Mouse (Mus musculus): Measurements from ENCODE around the gene Osbp. TPM values are rescaled to one million over a fixed set of nuclear protein-coding genes. Genes with fewer than 3 reads are reported as not detected.
"Not testable (repeated sequence)": the region's sequence is repeated elsewhere in the genome, so short reads cannot be mapped to it uniquely, and the experiment has no call there.

Gene Osbp
- polyA plus RNA-seq (2016; fragmentation: Nextera tagmentation; extraction: Ambion mirVana): 6.3 and 7.6 TPM in 2 replicates

- WGBS: under 1% methylated on average over 48 of the region's 59 CpGs
- H3K27ac ChIP-seq (ENCODE audit: poor library complexity, severe bottlenecking): peak within 1 kb of the TSS; percentile 84
- H3K4me2 ChIP-seq: peak within 1 kb of the TSS; percentile 79
- peaks cover 26% of the 10 kb centered on the region for H3K4me1 ChIP-seq (replicated peaks)
- peak within 1 kb of the TSS; percentile 69 for H3K4me3 ChIP-seq
- H3K27me3 ChIP-seq (replicated peaks): no peaks in the 10 kb centered on the region
- peaks cover 5% of the 10 kb centered on the region; the same call in 1 of the 2 replicates for H3K36me3 ChIP-seq
- no peaks in the 10 kb centered on the region for H3K9me3 ChIP-seq (replicated peaks)
- ATAC-seq (ENCODE audit: insufficient number of reproducible peaks, low FRiP score): peak; percentile 97
- H3K9ac ChIP-seq: peak within 1 kb of the TSS; percentile 86
These were observed at the start of gene Osbp for GRCm38 (mm10) chr19:11965023-11965942. Gene Osbp, plus strand, starts transcription at chr19:11965941.

DNA sequence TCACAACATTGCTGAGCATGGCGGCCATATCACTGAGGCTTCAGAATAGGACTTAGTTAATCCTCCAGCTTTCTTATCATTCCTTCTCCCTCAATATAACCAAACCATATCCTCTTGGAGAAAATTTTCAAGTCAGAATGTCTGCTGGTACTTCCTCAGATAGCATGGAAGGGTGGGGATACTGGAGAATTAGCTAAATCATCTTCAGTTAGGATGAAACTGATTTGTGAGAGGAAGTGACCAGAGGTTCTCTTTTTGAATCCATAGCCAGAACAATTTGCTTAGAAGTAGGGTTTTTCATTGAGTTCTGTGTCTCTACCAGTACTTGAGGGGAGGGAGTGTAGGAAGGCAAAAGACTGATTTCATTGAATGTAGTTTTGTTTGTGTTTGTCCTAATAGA is 43.7 kb upstream of the Osbp start:
- Histone ChIP-seq H3K4me1 (replicated peaks) (0 out of 2 replicates have a peak, but pooled peaks cover 3% of the 10 kb centered on the region), H3K4me2 (no peak overlapping the region), H3K27me3 (replicated peaks) (no peaks in the 10 kb centered on the region), H3K9ac (no peak overlapping the region), H3K4me3 (no peak overlapping the region), H3K9me3 (replicated peaks) (no peaks in the 10 kb centered on the region), H3K27ac (ENCODE audit: poor library complexity, severe bottlenecking) (no peak overlapping the region), H3K36me3 (peaks cover 68% of the 10 kb centered on the region)
- no peak for ATAC-seq (ENCODE audit: insufficient number of reproducible peaks, low FRiP score)
- WGBS: 85% methylated on average over 1 of the region's 1 CpGs

- not testable (repeated sequence) for ATAC-seq (ENCODE audit: insufficient number of reproducible peaks, low FRiP score); H3K9ac ChIP-seq; H3K9me3 ChIP-seq (replicated peaks); H3K4me2 ChIP-seq; H3K4me1 ChIP-seq (replicated peaks); H3K4me3 ChIP-seq; H3K27ac ChIP-seq (ENCODE audit: poor library complexity, severe bottlenecking); H3K27me3 ChIP-seq (replicated peaks)
- H3K36me3 ChIP-seq: peaks cover 68% of the 10 kb centered on the region
- 97% methylated on average over 2 of the region's 2 CpGs for WGBS
These were observed 43.2 kb upstream of the Osbp start for GRCm38 (mm10) chr19:11922515-11922914.

DNA sequence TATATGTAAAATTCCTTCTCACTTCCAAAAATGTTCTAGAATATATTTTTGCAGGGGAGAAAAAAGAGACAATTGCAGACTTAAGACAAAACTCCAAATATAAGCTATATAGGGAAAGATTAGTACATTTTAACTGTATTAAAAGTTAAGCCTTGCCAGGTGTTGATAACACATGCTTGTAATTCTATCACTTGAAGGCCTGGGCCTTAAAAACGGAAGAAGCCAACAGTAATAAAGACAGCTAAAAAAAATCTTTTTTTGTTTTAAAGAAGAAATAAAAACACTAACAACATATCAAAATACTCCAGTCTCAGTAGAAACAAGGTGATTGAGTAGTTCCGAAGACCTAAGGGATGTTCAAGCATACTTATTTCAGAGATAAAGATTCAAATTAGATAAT is 39.4 kb upstream of the Osbp start:
- WGBS: 83% methylated on average over 2 of the region's 2 CpGs
- Histone ChIP-seq H3K4me3 (no peak overlapping the region), H3K4me2 (no peak overlapping the region), H3K27me3 (replicated peaks) (no peaks in the 10 kb centered on the region), H3K36me3 (peaks cover 76% of the 10 kb centered on the region), H3K9me3 (replicated peaks) (no peaks in the 10 kb centered on the region), H3K27ac (ENCODE audit: poor library complexity, severe bottlenecking) (no peak overlapping the region), H3K4me1 (replicated peaks) (no peaks in the 10 kb centered on the region), H3K9ac (no peak overlapping the region)
- no peak for ATAC-seq (ENCODE audit: insufficient number of reproducible peaks, low FRiP score)

DNA sequence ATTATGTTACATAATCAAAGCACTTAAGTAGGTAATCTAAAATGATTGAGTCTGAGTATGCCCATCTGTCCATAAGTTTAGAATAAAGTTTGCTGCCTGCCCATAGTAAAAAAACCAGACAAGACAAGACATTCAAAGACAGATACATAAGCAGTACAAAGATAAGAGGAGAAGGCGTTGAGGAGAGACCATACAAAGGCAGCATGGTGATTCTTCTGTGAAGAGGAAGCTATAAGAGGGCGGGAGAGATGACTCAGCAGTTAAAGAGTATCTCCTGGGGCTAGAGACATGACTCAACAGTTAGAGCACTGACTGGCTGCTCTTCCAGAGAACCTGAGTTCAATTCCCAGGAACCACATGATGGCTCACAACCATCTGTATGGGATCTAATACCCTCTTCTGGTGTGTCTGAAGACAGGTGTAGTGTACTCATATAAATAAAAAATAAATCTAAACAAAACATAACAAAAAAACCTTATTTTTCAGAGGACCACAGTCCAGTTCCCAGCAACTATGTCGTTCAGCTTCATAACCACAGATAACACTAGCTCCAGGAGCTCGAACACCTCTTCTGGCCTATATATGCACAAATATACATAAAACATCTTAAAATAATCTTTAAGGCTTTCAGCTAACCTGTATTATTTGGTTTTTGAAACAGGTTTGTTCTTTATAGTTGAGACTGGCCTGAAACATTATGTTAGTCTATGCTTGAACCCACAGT is 37.6 kb upstream of the Osbp start:
- WGBS: 77% methylated on average over 4 of the region's 4 CpGs

GRCm38 (mm10) chr19:11946460-11946859 is 19.3 kb upstream of the Osbp start:
- not testable (repeated sequence) for H3K9me3 ChIP-seq (replicated peaks); H3K9ac ChIP-seq; H3K27ac ChIP-seq (ENCODE audit: poor library complexity, severe bottlenecking); H3K4me2 ChIP-seq; H3K4me3 ChIP-seq; H3K4me1 ChIP-seq (replicated peaks); H3K27me3 ChIP-seq (replicated peaks); ATAC-seq (ENCODE audit: insufficient number of reproducible peaks, low FRiP score)
- H3K36me3 ChIP-seq: peaks cover 45% of the 10 kb centered on the region
- 89% methylated on average over 9 of the region's 9 CpGs for WGBS

More for the DNA sequence above, 37.6 kb upstream of the Osbp start:
- no peak overlapping the region for H3K4me2 ChIP-seq
- H3K27ac ChIP-seq (ENCODE audit: poor library complexity, severe bottlenecking): no peak overlapping the region
- ATAC-seq (ENCODE audit: insufficient number of reproducible peaks, low FRiP score): peak; percentile 95
- peaks cover 78% of the 10 kb centered on the region for H3K36me3 ChIP-seq
- no peaks in the 10 kb centered on the region for H3K9me3 ChIP-seq (replicated peaks)
- H3K4me1 ChIP-seq (replicated peaks): no peaks in the 10 kb centered on the region
- H3K27me3 ChIP-seq (replicated peaks): no peaks in the 10 kb centered on the region
- no peak overlapping the region for H3K9ac ChIP-seq
- H3K4me3 ChIP-seq: no peak overlapping the region

DNA sequence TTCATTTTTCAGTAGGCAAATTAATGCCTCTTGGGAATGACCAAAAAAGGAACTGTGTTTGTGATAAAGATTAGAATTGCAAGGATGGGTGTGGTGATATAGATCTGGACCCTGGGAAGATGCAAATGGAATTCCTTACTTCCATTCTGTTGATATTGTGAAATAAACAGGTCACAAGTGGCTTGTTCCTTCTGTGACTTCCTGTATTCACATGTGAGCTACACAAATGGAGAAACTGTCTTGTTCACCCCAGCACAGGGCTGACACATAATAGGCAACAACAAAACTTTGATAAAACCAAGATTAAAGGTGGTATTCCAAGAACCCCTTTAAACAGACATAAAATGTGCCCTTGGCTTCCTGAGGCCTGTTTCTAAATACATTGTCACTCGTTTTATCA is 15.9 kb upstream of the Osbp start:
- Histone ChIP-seq H3K4me3 (no peak overlapping the region), H3K4me1 (replicated peaks) (0 out of 2 replicates have a peak, but pooled peaks cover 4% of the 10 kb centered on the region), H3K4me2 (no peak overlapping the region), H3K27me3 (replicated peaks) (no peaks in the 10 kb centered on the region), H3K9me3 (replicated peaks) (no peaks in the 10 kb centered on the region), H3K9ac (no peak overlapping the region), H3K27ac (ENCODE audit: poor library complexity, severe bottlenecking) (no peak overlapping the region), H3K36me3 (peaks cover 19% of the 10 kb centered on the region)
- 38% methylated on average over 1 of the region's 1 CpGs for WGBS
- ATAC-seq (ENCODE audit: insufficient number of reproducible peaks, low FRiP score): no peak

GRCm38 (mm10) chr19:11950747-11951146 is 15.0 kb upstream of the Osbp start:
- WGBS: 68% methylated on average over 7 of the region's 7 CpGs
- Histone ChIP-seq H3K27ac (ENCODE audit: poor library complexity, severe bottlenecking) (no peak overlapping the region), H3K4me2 (no peak overlapping the region), H3K4me1 (replicated peaks) (0 out of 2 replicates have a peak, but pooled peaks cover 4% of the 10 kb centered on the region), H3K36me3 (peaks cover 11% of the 10 kb centered on the region), H3K9ac (no peak overlapping the region), H3K27me3 (replicated peaks) (no peaks in the 10 kb centered on the region), H3K9me3 (replicated peaks) (no peaks in the 10 kb centered on the region), H3K4me3 (no peak overlapping the region)
- no peak for ATAC-seq (ENCODE audit: insufficient number of reproducible peaks, low FRiP score)

DNA sequence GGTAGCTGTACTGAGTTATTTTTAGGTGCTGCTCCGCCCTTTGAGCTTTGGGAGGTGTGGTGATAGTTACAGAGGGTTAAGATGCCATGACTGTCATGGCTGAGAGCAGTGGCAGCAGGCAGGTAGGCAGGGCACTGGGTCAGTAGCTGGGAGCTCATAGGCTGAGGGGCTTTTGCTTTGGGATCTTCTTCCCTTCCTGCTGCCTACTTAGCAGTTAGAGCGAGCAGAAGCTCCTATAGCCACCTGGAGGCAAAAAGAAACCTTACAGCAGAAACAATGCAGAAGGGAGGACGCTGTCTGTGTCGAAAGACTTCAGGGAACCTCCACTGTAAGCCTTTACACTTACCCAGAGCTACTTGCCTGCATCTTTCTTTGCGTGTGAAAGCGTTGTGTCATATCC is 11.5 kb upstream of the Osbp start:
- no peak overlapping the region for H3K4me3 ChIP-seq
- H3K4me2 ChIP-seq: no peak overlapping the region
- no peaks in the 10 kb centered on the region for H3K27me3 ChIP-seq (replicated peaks)
- 36% methylated on average over 6 of the region's 6 CpGs for WGBS
- no peak for ATAC-seq (ENCODE audit: insufficient number of reproducible peaks, low FRiP score)
- H3K4me1 ChIP-seq (replicated peaks): 0 out of 2 replicates have a peak, but pooled peaks cover 4% of the 10 kb centered on the region
- H3K9ac ChIP-seq: no peak overlapping the region
- H3K36me3 ChIP-seq: no peaks in the 10 kb centered on the region
- no peak overlapping the region for H3K27ac ChIP-seq (ENCODE audit: poor library complexity, severe bottlenecking)
- no peaks in the 10 kb centered on the region for H3K9me3 ChIP-seq (replicated peaks)

DNA sequence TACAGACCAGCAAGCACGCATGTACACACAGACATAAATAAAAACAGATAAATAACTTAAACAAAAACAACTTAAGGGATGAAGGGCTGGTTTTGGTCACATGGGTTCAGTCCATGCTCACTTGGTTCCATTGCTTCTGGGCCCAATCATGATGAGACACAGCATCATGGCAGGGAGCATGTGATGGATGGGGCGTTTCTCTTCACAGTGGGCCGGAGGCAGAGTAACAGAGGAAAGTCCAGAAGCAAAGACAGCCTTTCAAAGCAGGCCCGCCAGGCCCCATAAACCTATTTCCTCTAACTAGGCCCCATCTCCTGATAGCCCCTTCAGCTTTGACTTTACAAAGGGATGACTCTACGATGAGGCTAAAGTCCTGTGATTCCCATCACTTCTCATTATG is 9.1 kb upstream of the Osbp start:
- no peaks in the 10 kb centered on the region for H3K9me3 ChIP-seq (replicated peaks)
- H3K4me2 ChIP-seq: no peak overlapping the region
- no peak for ATAC-seq (ENCODE audit: insufficient number of reproducible peaks, low FRiP score)
- H3K4me1 ChIP-seq (replicated peaks): 0 out of 2 replicates have a peak, but pooled peaks cover 4% of the 10 kb centered on the region
- H3K9ac ChIP-seq: no peak overlapping the region
- WGBS: 77% methylated on average over 5 of the region's 5 CpGs
- H3K4me3 ChIP-seq: no peak overlapping the region
- no peaks in the 10 kb centered on the region for H3K27me3 ChIP-seq (replicated peaks)
- no peak overlapping the region for H3K27ac ChIP-seq (ENCODE audit: poor library complexity, severe bottlenecking)
- no peaks in the 10 kb centered on the region for H3K36me3 ChIP-seq

- no peaks in the 10 kb centered on the region for H3K36me3 ChIP-seq
These were observed 8.3 kb upstream of the Osbp start for GRCm38 (mm10) chr19:11957396-11957795.

More at GRCm38 (mm10) chr19:11957396-11957795, 8.3 kb upstream of the Osbp start:
- no peak for ATAC-seq (ENCODE audit: insufficient number of reproducible peaks, low FRiP score)
- 0 out of 2 replicates have a peak, but pooled peaks cover 4% of the 10 kb centered on the region for H3K4me1 ChIP-seq (replicated peaks)
- 79% methylated on average over 5 of the region's 5 CpGs for WGBS
- H3K9me3 ChIP-seq (replicated peaks): no peaks in the 10 kb centered on the region
- H3K27ac ChIP-seq (ENCODE audit: poor library complexity, severe bottlenecking): no peak overlapping the region
- no peak overlapping the region for H3K4me2 ChIP-seq
- no peaks in the 10 kb centered on the region for H3K27me3 ChIP-seq (replicated peaks)
- H3K9ac ChIP-seq: no peak overlapping the region
- no peak overlapping the region for H3K4me3 ChIP-seq
